Mouse (Mus musculus): ENCODE measurements around the gene Dapk2. TPM values are rescaled to one million over a fixed set of nuclear protein-coding genes. Genes with fewer than 3 reads are reported as not detected.
A peak's percentile ranks its signal among the peaks of the same experiment; 100 is the strongest.

The Dapk2 gene
- polyA plus RNA-seq, 1 experiment from 2014 or later: 22.8 TPM

DNA sequence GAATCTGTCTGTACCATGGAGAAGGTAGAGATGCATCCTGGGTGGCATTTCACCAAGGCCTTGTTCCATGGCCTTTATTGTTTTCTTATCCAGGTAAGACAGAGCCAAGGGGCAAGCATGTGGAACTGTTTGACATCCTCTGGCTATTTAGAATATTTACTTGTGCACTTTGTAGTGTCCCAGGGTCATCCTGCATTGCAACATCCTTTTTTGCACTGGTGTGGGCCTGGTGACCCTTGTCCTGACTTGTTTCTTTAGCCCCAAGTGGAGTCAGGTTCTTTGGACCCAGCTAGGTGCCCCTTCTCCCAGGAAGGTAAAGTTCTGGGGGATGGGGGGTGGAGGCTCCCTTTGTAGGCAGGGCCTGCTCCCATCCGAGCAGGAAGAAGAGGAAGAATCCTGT, 20.0 kb downstream of the Dapk2 start:
- H3K27me3 ChIP-seq (ENCODE audit: control insufficient read depth, insufficient read depth, low read depth, low read length): no peaks in the 10 kb centered on the region
- H3K4me1 ChIP-seq (replicated peaks; ENCODE audit: control insufficient read depth, insufficient read depth, low read length): peaks cover 14% of the 10 kb centered on the region
- no peak overlapping the region for H3K9ac ChIP-seq (ENCODE audit: low read length)
- no peak overlapping the region for H3K27ac ChIP-seq (ENCODE audit: low read length)
- no peak overlapping the region for H3K4me2 ChIP-seq (ENCODE audit: low read depth, low read length)
- ATAC-seq (ENCODE audit: low read depth): no peak
- H3K9me3 ChIP-seq (ENCODE audit: control insufficient read depth, low read length): no peaks in the 10 kb centered on the region
- 39% methylated on average over 1 of the region's 1 CpGs for WGBS
- H3K36me3 ChIP-seq (ENCODE audit: control insufficient read depth, insufficient read depth, low read length): no peaks in the 10 kb centered on the region
- H3K4me3 ChIP-seq (ENCODE audit: low read length): no peak overlapping the region

DNA sequence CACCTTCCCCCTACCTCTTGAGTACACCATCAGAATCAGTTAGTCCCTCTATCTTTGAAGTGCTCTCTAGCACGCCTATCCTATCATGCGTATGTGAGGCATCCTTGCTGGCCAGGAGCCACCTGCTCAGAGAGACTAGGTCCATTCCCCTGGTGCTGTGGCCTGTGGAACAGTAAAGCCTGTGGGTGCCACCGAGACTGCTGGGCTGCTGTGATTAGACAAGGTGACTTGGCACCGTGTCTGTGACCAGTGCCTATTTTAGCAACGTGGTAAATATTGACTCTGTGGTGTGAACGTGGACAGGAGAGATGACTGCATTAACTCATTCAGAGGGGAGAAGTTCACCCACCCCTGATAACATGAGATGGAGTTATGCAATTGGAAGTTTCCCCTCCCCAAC, 21.8 kb downstream of the Dapk2 start:
- H3K9ac ChIP-seq (ENCODE audit: low read length): no peak overlapping the region
- 0 out of 2 replicates have a peak, but pooled peaks have one; percentile 14 for ATAC-seq (ENCODE audit: low read depth)
- H3K4me1 ChIP-seq (replicated peaks; ENCODE audit: control insufficient read depth, insufficient read depth, low read length): peaks cover 14% of the 10 kb centered on the region; the same call in 1 of the 2 replicates
- H3K4me3 ChIP-seq (ENCODE audit: low read length): no peak overlapping the region
- no peaks in the 10 kb centered on the region for H3K27me3 ChIP-seq (ENCODE audit: control insufficient read depth, insufficient read depth, low read depth, low read length)
- no peak overlapping the region for H3K27ac ChIP-seq (ENCODE audit: low read length)
- H3K9me3 ChIP-seq (ENCODE audit: control insufficient read depth, low read length): no peaks in the 10 kb centered on the region
- WGBS: 56% methylated on average over 6 of the region's 6 CpGs
- H3K36me3 ChIP-seq (ENCODE audit: control insufficient read depth, insufficient read depth, low read length): no peaks in the 10 kb centered on the region
- no peak overlapping the region for H3K4me2 ChIP-seq (ENCODE audit: low read depth, low read length)

DNA sequence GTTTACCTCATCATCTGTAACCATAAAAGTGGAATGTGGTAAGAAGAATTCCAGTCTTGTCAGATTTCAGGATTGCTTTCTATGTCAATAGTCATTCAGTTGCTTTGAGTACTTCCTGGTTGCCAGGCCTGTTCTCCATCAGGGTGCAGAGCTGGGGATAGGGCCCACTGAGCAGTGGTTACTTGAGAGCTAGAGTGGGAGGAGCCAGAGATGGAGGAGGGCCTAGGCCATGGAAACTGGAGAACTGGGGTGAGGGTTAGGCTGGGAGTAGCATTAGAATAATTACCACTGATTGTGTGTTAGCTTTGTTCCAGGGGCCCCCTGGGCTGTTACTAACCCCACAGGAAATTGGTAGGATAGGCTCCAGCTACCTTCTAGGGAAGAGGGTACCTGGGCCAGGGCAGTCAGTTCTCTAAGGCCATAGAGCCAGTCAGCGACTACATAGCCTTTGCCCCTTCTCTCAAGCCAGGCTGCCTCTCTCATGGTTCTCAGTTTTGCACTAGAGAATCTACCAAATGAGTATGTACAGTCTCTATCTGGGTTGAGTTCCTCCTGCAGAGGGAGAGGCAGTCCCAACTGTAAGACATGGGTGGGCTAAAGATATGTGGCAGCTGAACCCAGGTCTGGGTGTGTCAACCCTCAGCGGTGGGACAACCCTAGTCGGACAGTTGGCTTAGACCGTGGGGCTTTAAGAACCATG, 23.3 kb downstream of the Dapk2 start:
- no peaks in the 10 kb centered on the region for H3K27me3 ChIP-seq (ENCODE audit: control insufficient read depth, insufficient read depth, low read depth, low read length)
- peak overlapping the region; percentile 51 for H3K27ac ChIP-seq (ENCODE audit: low read length)
- H3K4me3 ChIP-seq (ENCODE audit: low read length): no peak overlapping the region
- peaks cover 14% of the 10 kb centered on the region; the same call in 1 of the 2 replicates for H3K4me1 ChIP-seq (replicated peaks; ENCODE audit: control insufficient read depth, insufficient read depth, low read length)
- H3K9ac ChIP-seq (ENCODE audit: low read length): no peak overlapping the region
- 63% methylated on average over 4 of the region's 4 CpGs for WGBS
- H3K9me3 ChIP-seq (ENCODE audit: control insufficient read depth, low read length): no peaks in the 10 kb centered on the region
- H3K36me3 ChIP-seq (ENCODE audit: control insufficient read depth, insufficient read depth, low read length): no peaks in the 10 kb centered on the region
- H3K4me2 ChIP-seq (ENCODE audit: low read depth, low read length): no peak overlapping the region
- peak; percentile 92 for ATAC-seq (ENCODE audit: low read depth)

DNA sequence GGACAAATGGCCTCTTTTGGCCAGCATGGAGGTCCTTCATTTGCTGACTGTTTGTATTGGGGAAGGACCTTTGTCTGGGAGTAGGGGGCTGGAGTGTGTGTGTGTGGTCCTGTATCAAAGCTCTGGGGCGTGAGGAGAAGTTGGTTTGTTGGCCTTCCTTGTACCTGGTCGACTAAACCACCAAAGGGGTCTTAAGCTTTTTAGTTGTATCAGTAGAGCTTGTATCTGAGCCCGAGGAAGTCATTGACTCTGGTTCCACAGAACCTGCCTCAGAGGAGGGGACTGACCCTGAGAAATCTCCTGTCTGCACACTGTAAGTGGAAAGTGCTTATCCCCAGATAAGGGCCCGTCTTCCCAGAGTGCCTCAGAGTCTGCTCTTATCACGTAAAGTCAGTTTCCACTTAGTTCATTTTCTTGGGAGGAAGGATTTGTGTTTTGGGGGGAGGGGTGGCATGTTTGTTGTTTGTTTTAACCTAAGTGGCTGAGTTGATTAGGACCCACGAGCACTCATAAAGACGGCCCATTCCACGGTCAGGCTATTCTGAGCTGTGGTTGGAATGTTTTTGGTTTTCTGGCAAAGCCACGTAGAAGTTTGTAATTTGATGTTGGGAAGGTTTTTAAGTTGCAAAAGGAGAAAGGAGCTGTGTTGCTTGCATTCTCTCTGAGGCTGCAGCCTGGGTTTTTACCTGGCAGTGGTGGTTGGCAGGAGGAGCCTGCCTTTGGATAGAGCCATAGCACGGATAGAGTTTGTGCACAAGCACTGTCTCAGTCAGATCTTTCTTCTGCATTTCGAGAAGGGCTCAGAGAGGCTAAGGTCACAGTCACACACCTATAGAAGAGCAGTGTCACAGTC, 24.0 kb downstream of the Dapk2 start:
- Histone ChIP-seq H3K36me3 (ENCODE audit: control insufficient read depth, insufficient read depth, low read length) (no peaks in the 10 kb centered on the region), H3K9me3 (ENCODE audit: control insufficient read depth, low read length) (no peaks in the 10 kb centered on the region), H3K4me1 (replicated peaks; ENCODE audit: control insufficient read depth, insufficient read depth, low read length) (peaks cover 14% of the 10 kb centered on the region; the same call in 1 of the 2 replicates), H3K4me3 (ENCODE audit: low read length) (no peak overlapping the region), H3K27me3 (ENCODE audit: control insufficient read depth, insufficient read depth, low read depth, low read length) (no peaks in the 10 kb centered on the region), H3K9ac (ENCODE audit: low read length) (no peak overlapping the region), H3K27ac (ENCODE audit: low read length) (peak overlapping the region; percentile 51), H3K4me2 (ENCODE audit: low read depth, low read length) (no peak overlapping the region)
- ATAC-seq (ENCODE audit: low read depth): peak; percentile 45; the same call in 1 of the 2 replicates
- 23% methylated on average over 11 of the region's 11 CpGs for WGBS

DNA sequence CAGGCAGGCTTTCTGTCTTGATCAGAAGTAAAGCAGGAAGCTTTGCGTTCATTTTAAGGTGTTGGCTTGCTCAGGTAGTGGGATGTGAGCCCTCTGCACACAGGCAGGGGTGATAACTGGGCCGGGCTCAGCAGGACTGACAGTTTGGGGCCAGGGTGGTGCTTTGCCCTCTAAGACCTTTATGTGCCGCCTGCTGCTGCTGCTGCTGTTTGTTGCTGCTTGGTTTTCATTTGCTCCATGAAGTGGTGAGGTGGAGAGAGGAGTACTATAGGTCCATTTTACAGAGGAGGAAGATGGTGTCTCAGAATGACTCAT, 24.6 kb downstream of the Dapk2 start:
- H3K4me2 ChIP-seq (ENCODE audit: low read depth, low read length): no peak overlapping the region
- H3K27me3 ChIP-seq (ENCODE audit: control insufficient read depth, insufficient read depth, low read depth, low read length): no peaks in the 10 kb centered on the region
- no peak for ATAC-seq (ENCODE audit: low read depth)
- 57% methylated on average over 3 of the region's 3 CpGs for WGBS
- no peaks in the 10 kb centered on the region for H3K9me3 ChIP-seq (ENCODE audit: control insufficient read depth, low read length)
- H3K9ac ChIP-seq (ENCODE audit: low read length): no peak overlapping the region
- peaks cover 14% of the 10 kb centered on the region; the same call in 1 of the 2 replicates for H3K4me1 ChIP-seq (replicated peaks; ENCODE audit: control insufficient read depth, insufficient read depth, low read length)
- no peak overlapping the region for H3K27ac ChIP-seq (ENCODE audit: low read length)
- no peaks in the 10 kb centered on the region for H3K36me3 ChIP-seq (ENCODE audit: control insufficient read depth, insufficient read depth, low read length)
- H3K4me3 ChIP-seq (ENCODE audit: low read length): no peak overlapping the region

DNA sequence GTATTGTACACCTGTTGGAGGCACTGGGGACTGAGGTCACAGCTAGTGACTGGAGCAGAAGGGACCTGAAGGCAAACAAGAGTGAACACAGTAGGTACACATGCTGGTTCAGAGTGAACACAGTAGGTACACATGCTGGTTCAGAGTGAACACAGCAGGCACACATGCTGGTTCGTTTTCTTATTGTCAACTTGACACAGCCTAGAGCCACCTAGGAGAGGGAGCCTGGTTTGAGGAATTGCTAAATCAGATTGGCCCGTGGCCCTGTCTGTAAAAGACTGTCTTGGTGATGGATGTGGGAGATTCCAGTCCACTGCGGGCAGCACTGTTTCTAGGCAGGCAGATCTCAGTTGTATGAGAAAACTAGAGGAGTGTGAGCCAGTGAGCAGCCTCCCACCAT, 25.0 kb downstream of the Dapk2 start:
- Histone ChIP-seq H3K27ac (ENCODE audit: low read length) (no peak overlapping the region), H3K36me3 (ENCODE audit: control insufficient read depth, insufficient read depth, low read length) (no peaks in the 10 kb centered on the region), H3K9me3 (ENCODE audit: control insufficient read depth, low read length) (no peaks in the 10 kb centered on the region), H3K4me2 (ENCODE audit: low read depth, low read length) (no peak overlapping the region), H3K4me3 (ENCODE audit: low read length) (no peak overlapping the region), H3K4me1 (replicated peaks; ENCODE audit: control insufficient read depth, insufficient read depth, low read length) (peaks cover 14% of the 10 kb centered on the region; the same call in 1 of the 2 replicates), H3K27me3 (ENCODE audit: control insufficient read depth, insufficient read depth, low read depth, low read length) (no peaks in the 10 kb centered on the region), H3K9ac (ENCODE audit: low read length) (no peak overlapping the region)
- WGBS: 54% methylated on average over 3 of the region's 3 CpGs
- ATAC-seq (ENCODE audit: low read depth): no peak

DNA sequence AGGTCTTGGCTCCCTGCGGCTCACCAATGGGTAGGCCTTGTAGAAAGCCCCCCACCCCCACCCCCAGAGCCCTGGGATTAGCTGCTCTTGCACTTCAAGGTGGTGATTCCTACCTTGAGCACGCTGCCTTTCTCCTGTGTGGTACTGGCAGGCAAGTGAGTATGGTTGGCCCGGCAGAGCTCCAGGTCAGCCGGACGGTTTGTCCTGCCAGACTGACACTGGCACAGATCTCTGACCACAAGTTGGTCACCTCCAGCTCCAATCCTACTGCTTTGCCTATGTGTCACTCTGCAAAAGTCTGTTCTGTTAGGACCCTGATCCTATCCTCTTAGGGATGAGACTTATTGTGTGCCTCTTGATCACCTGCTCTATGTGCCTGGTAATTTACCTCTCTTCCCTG, 26.5 kb downstream of the Dapk2 start:
- H3K36me3 ChIP-seq (ENCODE audit: control insufficient read depth, insufficient read depth, low read length): no peaks in the 10 kb centered on the region
- no peak for ATAC-seq (ENCODE audit: low read depth)
- H3K27ac ChIP-seq (ENCODE audit: low read length): no peak overlapping the region
- no peaks in the 10 kb centered on the region for H3K9me3 ChIP-seq (ENCODE audit: control insufficient read depth, low read length)
- no peaks in the 10 kb centered on the region for H3K27me3 ChIP-seq (ENCODE audit: control insufficient read depth, insufficient read depth, low read depth, low read length)
- H3K4me1 ChIP-seq (replicated peaks; ENCODE audit: control insufficient read depth, insufficient read depth, low read length): peaks cover 14% of the 10 kb centered on the region; the same call in 1 of the 2 replicates
- no peak overlapping the region for H3K4me3 ChIP-seq (ENCODE audit: low read length)
- H3K9ac ChIP-seq (ENCODE audit: low read length): no peak overlapping the region
- no peak overlapping the region for H3K4me2 ChIP-seq (ENCODE audit: low read depth, low read length)
- 76% methylated on average over 5 of the region's 5 CpGs for WGBS

DNA sequence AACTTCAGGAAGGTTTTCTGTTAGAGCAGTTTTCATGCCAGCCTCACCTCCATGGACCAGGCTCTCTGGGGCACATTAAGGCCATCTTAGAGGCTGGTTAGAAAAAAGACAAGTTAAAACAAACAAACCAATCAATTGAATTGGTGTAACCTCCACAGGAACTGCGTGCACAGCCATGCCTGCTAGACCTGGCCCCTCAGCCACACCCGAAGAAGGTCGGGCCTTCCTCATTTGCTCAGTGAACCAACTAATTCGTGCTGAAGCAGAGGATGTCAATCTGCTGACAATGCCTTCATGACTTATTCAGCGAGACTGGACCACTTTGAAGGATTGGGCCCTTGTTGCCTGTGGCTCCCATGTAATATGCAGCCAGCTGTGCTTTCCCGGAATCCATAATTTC, 28.4 kb downstream of the Dapk2 start:
- ATAC-seq (ENCODE audit: low read depth): no peak
- Histone ChIP-seq H3K4me3 (ENCODE audit: low read length) (no peak overlapping the region), H3K36me3 (ENCODE audit: control insufficient read depth, insufficient read depth, low read length) (no peaks in the 10 kb centered on the region), H3K27me3 (ENCODE audit: control insufficient read depth, insufficient read depth, low read depth, low read length) (no peaks in the 10 kb centered on the region), H3K4me2 (ENCODE audit: low read depth, low read length) (no peak overlapping the region), H3K9me3 (ENCODE audit: control insufficient read depth, low read length) (no peaks in the 10 kb centered on the region), H3K4me1 (replicated peaks; ENCODE audit: control insufficient read depth, insufficient read depth, low read length) (peaks cover 10% of the 10 kb centered on the region; the same call in 1 of the 2 replicates), H3K27ac (ENCODE audit: low read length) (no peak overlapping the region), H3K9ac (ENCODE audit: low read length) (no peak overlapping the region)
- WGBS: 38% methylated on average over 6 of the region's 6 CpGs

DNA sequence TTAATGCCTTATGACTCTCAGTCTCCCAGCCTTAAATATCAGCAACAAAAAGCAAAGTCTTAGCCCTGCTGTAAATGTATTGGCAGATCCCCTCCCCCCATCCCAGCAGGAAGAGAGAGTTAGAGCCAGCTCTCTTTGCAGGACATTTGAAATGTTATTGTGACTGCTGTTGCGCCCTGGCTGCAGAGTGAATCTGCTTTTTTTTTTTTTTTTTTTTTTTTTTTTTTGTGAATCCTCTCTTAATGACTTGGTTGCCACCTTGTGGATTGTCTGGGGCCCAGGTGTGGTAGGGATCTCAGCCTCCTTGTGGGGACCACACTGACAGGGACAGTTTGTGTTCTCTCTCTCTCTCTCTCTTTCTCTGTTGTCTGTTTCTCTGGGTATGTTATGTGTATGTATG, 31.0 kb downstream of the Dapk2 start:
- H3K27ac ChIP-seq (ENCODE audit: low read length): no peak overlapping the region
- 56% methylated on average over 1 of the region's 1 CpGs for WGBS
- H3K9ac ChIP-seq (ENCODE audit: low read length): no peak overlapping the region

More for the DNA sequence above, 31.0 kb downstream of the Dapk2 start:
- no peaks in the 10 kb centered on the region for H3K36me3 ChIP-seq (ENCODE audit: control insufficient read depth, insufficient read depth, low read length)
- H3K9me3 ChIP-seq (ENCODE audit: control insufficient read depth, low read length): no peaks in the 10 kb centered on the region
- no peaks in the 10 kb centered on the region for H3K4me1 ChIP-seq (replicated peaks; ENCODE audit: control insufficient read depth, insufficient read depth, low read length)
- no peak overlapping the region for H3K4me3 ChIP-seq (ENCODE audit: low read length)
- ATAC-seq (ENCODE audit: low read depth): no peak
- no peak overlapping the region for H3K4me2 ChIP-seq (ENCODE audit: low read depth, low read length)
- H3K27me3 ChIP-seq (ENCODE audit: control insufficient read depth, insufficient read depth, low read depth, low read length): no peaks in the 10 kb centered on the region

All from lung, embryonic 16.5 days (tissue).